Mouse (Mus musculus): ENCODE results near the gene Ikzf1. TPM values are rescaled to one million over a fixed set of nuclear protein-coding genes. Genes with fewer than 3 reads are reported as not detected.

The Ikzf1 gene
- polyA plus RNA-seq, 1 experiment from 2014 or later = 2.2 TPM

DNA sequence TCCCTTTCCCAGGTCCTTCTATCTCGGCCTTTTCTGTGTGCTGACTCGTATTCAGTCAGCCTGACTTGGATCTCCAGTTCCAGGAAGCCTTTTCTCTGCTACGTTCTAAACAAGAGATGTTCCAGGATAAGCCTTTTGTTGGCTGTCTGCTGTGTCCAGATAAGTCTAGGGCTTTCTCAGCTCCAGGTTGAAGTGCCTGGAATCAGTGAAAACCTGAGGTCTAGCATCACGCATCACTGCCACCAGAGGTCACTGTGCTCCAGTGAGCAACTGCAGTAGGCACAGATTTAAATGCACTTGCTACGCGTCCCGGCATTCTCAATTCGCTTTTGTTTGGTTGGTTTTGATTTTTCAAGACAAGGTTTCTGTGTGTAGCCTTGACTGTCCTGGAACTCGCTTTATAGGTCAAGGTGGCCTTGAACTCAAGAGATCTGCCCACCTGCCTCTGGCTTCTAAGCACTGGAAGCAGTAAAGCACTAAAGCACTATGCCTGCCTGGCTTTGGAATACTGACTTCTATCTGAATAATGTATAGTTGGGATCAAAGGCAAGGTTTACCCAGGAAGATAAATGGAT is 127.2 kb downstream of the Ikzf1 start:
- WGBS = 27% methylated on average over 9 of the region's 9 CpGs
- H3K4me3 ChIP-seq = no peak overlapping the region
- peaks cover 34% of the 10 kb centered on the region for H3K4me1 ChIP-seq
- no peaks in the 10 kb centered on the region for H3K9me3 ChIP-seq (replicated peaks)
- DNase-seq (ENCODE audit: low spot score) = peak; percentile 87
- 0 out of 2 replicates have a peak, but pooled peaks cover under 1% of the 10 kb centered on the region for H3K36me3 ChIP-seq
- H3K27me3 ChIP-seq (ENCODE audit: low read depth, poor library complexity, severe bottlenecking) = no peaks in the 10 kb centered on the region
- peak overlapping the region; percentile 97 for H3K27ac ChIP-seq

DNA sequence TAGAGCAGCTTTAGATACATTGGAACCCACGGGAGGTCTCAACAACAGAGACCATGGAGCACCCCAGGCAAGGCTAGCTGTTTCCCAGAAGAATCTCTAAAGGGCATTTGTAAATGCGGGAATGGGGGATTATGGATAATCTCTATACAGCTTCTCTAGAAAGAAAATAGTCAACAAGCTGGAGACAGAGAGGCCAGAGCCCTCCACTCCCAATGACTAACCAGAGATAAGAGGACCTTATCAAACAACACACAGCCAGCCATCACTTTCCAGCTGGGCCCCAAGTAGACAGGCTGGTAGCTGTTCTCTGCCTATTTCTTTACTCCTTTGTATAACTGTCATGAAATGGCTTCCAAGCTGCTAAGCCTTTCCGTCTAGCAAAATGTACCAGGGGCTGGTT is 130.9 kb downstream of the Ikzf1 start:
- peak overlapping the region; percentile 42; the same call in 1 of the 2 replicates for H3K27ac ChIP-seq
- 73% methylated on average over 3 of the region's 3 CpGs for WGBS
- DNase-seq (ENCODE audit: low spot score) = no peak

DNA sequence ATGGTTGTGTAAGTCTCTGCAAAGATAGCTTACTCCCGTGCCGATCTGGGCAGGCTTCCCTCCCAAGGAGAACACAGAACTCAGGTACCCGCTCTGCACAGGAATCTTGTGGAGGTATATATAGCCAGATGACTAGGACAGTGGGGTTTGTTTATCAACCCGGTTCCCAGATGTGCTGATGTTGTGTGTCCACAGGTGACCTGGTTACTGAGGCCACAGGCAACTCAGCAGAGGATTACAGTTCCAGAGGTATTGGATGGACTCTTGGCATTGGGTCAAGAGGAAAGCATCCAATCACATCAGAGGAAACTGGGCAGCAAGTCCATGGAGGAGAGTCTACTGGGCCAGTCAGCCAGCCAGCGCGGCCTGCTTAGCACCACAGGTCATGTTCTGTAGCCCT is 134.0 kb downstream of the Ikzf1 start:
- no peak for DNase-seq (ENCODE audit: low spot score)
- H3K27ac ChIP-seq = no peak overlapping the region
- peaks cover 34% of the 10 kb centered on the region for H3K4me1 ChIP-seq
- 85% methylated on average over 6 of the region's 6 CpGs for WGBS
- no peaks in the 10 kb centered on the region for H3K27me3 ChIP-seq (ENCODE audit: low read depth, poor library complexity, severe bottlenecking)
- no peaks in the 10 kb centered on the region for H3K9me3 ChIP-seq (replicated peaks)
- no peak overlapping the region for H3K4me3 ChIP-seq
- no peaks in the 10 kb centered on the region for H3K36me3 ChIP-seq

More for the DNA sequence above, 130.9 kb downstream of the Ikzf1 start:
- no peak overlapping the region for H3K4me3 ChIP-seq
- H3K4me1 ChIP-seq = peaks cover 19% of the 10 kb centered on the region
- no peaks in the 10 kb centered on the region for H3K9me3 ChIP-seq (replicated peaks)
- H3K27me3 ChIP-seq (ENCODE audit: low read depth, poor library complexity, severe bottlenecking) = no peaks in the 10 kb centered on the region
- no peaks in the 10 kb centered on the region for H3K36me3 ChIP-seq

DNA sequence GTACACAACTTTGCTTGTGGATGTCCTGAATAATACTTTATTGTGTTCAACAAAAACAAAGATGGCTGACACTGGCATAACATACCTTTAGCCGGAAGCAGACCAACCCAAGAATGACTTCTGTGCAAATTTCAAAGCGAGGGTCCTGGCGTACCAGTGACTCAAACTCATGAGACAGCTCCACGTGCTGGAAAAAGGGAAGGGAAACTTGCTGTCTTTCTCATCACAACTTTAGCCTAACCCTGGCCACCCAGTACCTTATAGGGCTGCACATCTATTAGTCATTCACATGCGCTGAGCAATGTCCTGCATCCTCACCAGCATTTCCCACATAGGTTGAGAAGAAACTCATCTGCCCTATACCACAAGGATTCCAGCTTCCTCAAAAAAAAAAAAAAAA is 134.4 kb downstream of the Ikzf1 start:
- H3K27ac ChIP-seq = no peak overlapping the region
- peaks cover 38% of the 10 kb centered on the region for H3K4me1 ChIP-seq
- H3K36me3 ChIP-seq = no peaks in the 10 kb centered on the region
- 90% methylated on average over 5 of the region's 5 CpGs for WGBS
- no peak for DNase-seq (ENCODE audit: low spot score)
- H3K9me3 ChIP-seq (replicated peaks) = no peaks in the 10 kb centered on the region
- H3K4me3 ChIP-seq = no peak overlapping the region
- H3K27me3 ChIP-seq (ENCODE audit: low read depth, poor library complexity, severe bottlenecking) = no peaks in the 10 kb centered on the region

DNA sequence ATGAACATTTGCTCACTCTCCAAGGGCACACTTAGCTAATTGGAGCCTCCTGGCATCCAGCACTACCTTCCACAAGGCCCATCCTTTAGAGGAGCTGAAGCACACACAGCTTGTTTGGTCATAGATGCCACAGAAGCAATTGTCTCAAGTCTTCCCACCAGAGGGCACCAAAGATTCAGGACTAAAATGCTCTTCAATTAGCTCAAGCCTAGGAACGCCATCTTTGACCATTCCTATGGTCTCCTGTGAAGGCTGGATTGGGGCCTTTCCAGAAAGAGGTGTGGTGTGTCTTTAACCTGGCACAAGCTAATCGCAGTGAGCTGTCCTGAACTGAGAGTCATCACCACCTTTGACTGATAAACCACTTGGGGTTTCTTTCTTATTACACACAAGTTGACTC is 135.4 kb downstream of the Ikzf1 start:
- H3K27me3 ChIP-seq (ENCODE audit: low read depth, poor library complexity, severe bottlenecking) = no peaks in the 10 kb centered on the region
- H3K27ac ChIP-seq = peak overlapping the region; percentile 96
- no peak overlapping the region for H3K4me3 ChIP-seq
- peak; percentile 81 for DNase-seq (ENCODE audit: low spot score)
- 3% methylated on average over 2 of the region's 2 CpGs for WGBS
- H3K36me3 ChIP-seq = no peaks in the 10 kb centered on the region
- H3K4me1 ChIP-seq = peaks cover 49% of the 10 kb centered on the region
- no peaks in the 10 kb centered on the region for H3K9me3 ChIP-seq (replicated peaks)

DNA sequence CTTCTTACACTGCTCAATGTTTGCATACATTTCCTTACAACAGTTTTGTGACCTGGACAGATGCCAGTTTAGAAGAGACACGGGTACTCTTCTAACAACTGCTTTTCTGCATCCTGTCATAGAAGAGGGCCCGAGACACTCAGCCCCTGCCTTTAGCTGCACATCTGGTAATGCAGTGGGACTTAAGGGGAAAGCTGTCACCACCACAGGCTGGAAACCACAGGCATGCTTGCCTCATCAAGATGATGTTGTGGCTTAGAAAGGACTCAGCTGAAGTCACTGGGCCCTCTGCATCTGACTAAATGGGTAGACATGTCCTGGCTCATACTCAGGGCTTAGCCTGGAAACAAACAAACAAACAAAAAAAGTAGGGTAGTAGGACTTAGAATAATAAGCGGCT is 135.9 kb downstream of the Ikzf1 start:
- no peak for DNase-seq (ENCODE audit: low spot score)
- Histone ChIP-seq H3K36me3 (no peaks in the 10 kb centered on the region), H3K9me3 (replicated peaks) (no peaks in the 10 kb centered on the region), H3K27me3 (ENCODE audit: low read depth, poor library complexity, severe bottlenecking) (no peaks in the 10 kb centered on the region), H3K4me3 (no peak overlapping the region), H3K4me1 (peaks cover 52% of the 10 kb centered on the region), H3K27ac (peak overlapping the region; percentile 96)
- WGBS = 50% methylated on average over 3 of the region's 3 CpGs

DNA sequence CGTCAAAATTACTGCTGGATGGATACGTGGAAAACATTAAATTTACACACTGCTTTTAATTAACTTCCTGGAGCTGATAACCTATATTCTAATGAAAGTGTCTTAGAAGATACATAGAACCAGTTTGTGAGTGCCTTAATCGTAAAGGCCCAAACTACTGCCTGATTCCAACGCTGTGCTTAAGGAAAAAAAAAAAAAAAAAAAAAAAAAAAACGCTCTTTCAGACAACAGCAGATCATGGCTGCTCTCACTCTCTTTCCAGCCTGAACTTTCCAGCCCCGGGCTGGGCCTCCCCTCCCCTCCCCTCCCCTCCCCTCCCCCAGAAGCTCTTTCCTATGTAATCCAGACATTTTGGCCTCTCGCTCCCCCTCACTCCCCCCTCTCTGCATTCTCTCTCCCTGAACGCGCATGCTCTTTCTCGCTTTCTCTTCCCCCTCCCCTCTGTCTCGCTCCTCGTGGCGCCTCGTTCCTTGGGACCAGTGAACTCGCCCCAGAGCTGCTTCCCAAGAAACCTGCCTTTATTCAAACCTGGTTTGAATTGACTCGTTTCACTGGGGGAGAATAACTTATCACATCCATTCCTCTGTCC is 136.7 kb downstream of the Ikzf1 start:
- no peaks in the 10 kb centered on the region for H3K36me3 ChIP-seq
- H3K27me3 ChIP-seq (ENCODE audit: low read depth, poor library complexity, severe bottlenecking) = no peaks in the 10 kb centered on the region
- 4% methylated on average over 15 of the region's 16 CpGs for WGBS
- peaks cover 59% of the 10 kb centered on the region for H3K4me1 ChIP-seq
- DNase-seq (ENCODE audit: low spot score) = peak; percentile 89
- no peaks in the 10 kb centered on the region for H3K9me3 ChIP-seq (replicated peaks)
- H3K4me3 ChIP-seq = no peak overlapping the region
- peak overlapping the region; percentile 96 for H3K27ac ChIP-seq

Other genes with a start within 250 kb of the Ikzf1 start
- 0.92 and 2.4 TPM in 2 replicates for gene Spata48, start 222.9 kb upstream of the Ikzf1 start, polyA plus RNA-seq (2016; fragmentation: Nextera tagmentation; extraction: Ambion mirVana)
- gene Zpbp, start 222.6 kb upstream of the Ikzf1 start, polyA plus RNA-seq (2016; fragmentation: Nextera tagmentation; extraction: Ambion mirVana) = 0.38 and 0.68 TPM in 2 replicates
- not detected in 2 replicates for gene 4930512M02Rik, start 57.2 kb upstream of the Ikzf1 start, polyA plus RNA-seq (2016; fragmentation: Nextera tagmentation; extraction: Ambion mirVana)
- 101 and 110 TPM in 2 replicates for gene Fignl1, start 124.0 kb downstream of the Ikzf1 start, polyA plus RNA-seq (2016; fragmentation: Nextera tagmentation; extraction: Ambion mirVana)
- gene Ddc, start 213.1 kb downstream of the Ikzf1 start, polyA plus RNA-seq (2016; fragmentation: Nextera tagmentation; extraction: Ambion mirVana) = 5.5 and 6.2 TPM in 2 replicates

Measured in limb, embryonic 10.5 days (tissue).